ENCODE assay signal across 30 mouse cellular contexts in genomic region chr12:52938786-52939185, GRCm38 (mm10).
A peak's percentile ranks its signal among the peaks of the same experiment; 100 is the strongest.
DNase-seq lines count a peak whose midpoint lies in the region; ATAC-seq lines count a peak whose summit lies in the region.
"Had no signal": no experiment of that assay in that cellular context is flagged by ENCODE, and none has a peak within 500 bp of the region (broad histone marks: within the 10 kb centered on the region; RNA-seq: fewer than 3 reads in every experiment).

No protein-coding gene starts in this region.

- no peaks in the 10 kb centered on the region for H3K27me3 ChIP-seq in forebrain, embryonic 14.5 days (replicated peaks; ENCODE audit: control insufficient read depth, insufficient read depth, low read length)
- H3K27me3 ChIP-seq in forebrain, embryonic 10.5 days (ENCODE audit: poor library complexity, severe bottlenecking): peaks cover 6% of the 10 kb centered on the region; the same call in 1 of the 2 replicates
- H3K27me3 ChIP-seq: CH12.LX; embryonic facial prominence, embryonic 13.5 days; heart, embryonic 13.5 days had no signal

- H3K27ac ChIP-seq in forebrain, embryonic 14.5 days (ENCODE audit: low read depth, low read length): no peak overlapping the region
- no peak overlapping the region for H3K27ac ChIP-seq in forebrain, embryonic 10.5 days
- H3K27ac ChIP-seq: embryonic facial prominence, embryonic 10.5 days; embryonic facial prominence, embryonic 13.5 days; forebrain, embryonic 12.5 days; gastrocnemius, adult 2 months; heart, adult 2 months; heart, embryonic 10.5 days; heart, embryonic 13.5 days; hindbrain, embryonic 14.5 days; hindbrain, postnatal 0 days had no signal

- H3K9me3 ChIP-seq in forebrain, embryonic 14.5 days (replicated peaks; ENCODE audit: control insufficient read depth, low read length): no peaks in the 10 kb centered on the region
- H3K9me3 ChIP-seq in forebrain, embryonic 10.5 days: no peaks in the 10 kb centered on the region
- H3K9me3 ChIP-seq: embryonic facial prominence, embryonic 10.5 days; embryonic facial prominence, embryonic 13.5 days; forebrain, embryonic 12.5 days; heart, embryonic 10.5 days; heart, embryonic 13.5 days had no signal

- no peak overlapping the region for H3K4me2 ChIP-seq in forebrain, embryonic 14.5 days (ENCODE audit: low read length)
- H3K4me2 ChIP-seq: embryonic facial prominence, embryonic 13.5 days; forebrain, embryonic 12.5 days; heart, embryonic 13.5 days; hindbrain, embryonic 14.5 days had no signal

- H3K4me3 ChIP-seq in forebrain, embryonic 14.5 days (ENCODE audit: low read depth, low read length): no peak overlapping the region
- H3K4me3 ChIP-seq in forebrain, embryonic 10.5 days: no peak overlapping the region
- H3K4me3 ChIP-seq: embryonic facial prominence, embryonic 10.5 days; embryonic facial prominence, embryonic 13.5 days; erythroblast, embryonic 14.5 days; forebrain, embryonic 12.5 days; gastrocnemius, adult 2 months; heart, adult 2 months; heart, embryonic 10.5 days; heart, embryonic 13.5 days had no signal

- no peak overlapping the region for H3K9ac ChIP-seq in forebrain, embryonic 14.5 days (ENCODE audit: low read length)
- H3K9ac ChIP-seq: embryonic facial prominence, embryonic 13.5 days; forebrain, embryonic 12.5 days; forebrain, postnatal 0 days; heart, embryonic 13.5 days; hindbrain, embryonic 14.5 days had no signal

- H3K36me3 ChIP-seq in forebrain, embryonic 14.5 days (ENCODE audit: control insufficient read depth, insufficient read depth, low read length): no peaks in the 10 kb centered on the region
- H3K36me3 ChIP-seq in forebrain, embryonic 10.5 days (replicated peaks): no peaks in the 10 kb centered on the region
- H3K36me3 ChIP-seq: embryonic facial prominence, embryonic 10.5 days; embryonic facial prominence, embryonic 13.5 days; G1E; heart, embryonic 10.5 days had no signal

- peaks cover 3% of the 10 kb centered on the region for H3K4me1 ChIP-seq in forebrain, embryonic 14.5 days (ENCODE audit: control insufficient read depth, insufficient read depth, low read length)
- peaks cover 10% of the 10 kb centered on the region for H3K4me1 ChIP-seq in forebrain, embryonic 10.5 days

- DNase-seq in forebrain, embryonic 14.5 days (ENCODE audit: low spot score): peak; percentile 54
- no peak for DNase-seq in forebrain, embryonic 10.5 days (ENCODE audit: extremely low spot score, low spot score)
- peak; percentile 79 for DNase-seq in Muller cell, postnatal 12 days (ENCODE audit: inconsistent ontology term)
- DNase-seq in retina, postnatal 7 days (ENCODE audit: low read depth, low spot score): peak; percentile 9
- DNase-seq in urinary bladder, postnatal 14 days (ENCODE audit: low spot score): no peak
- DNase-seq in lung, postnatal 25 days (ENCODE audit: low spot score): no peak
- DNase-seq: adrenal gland, adult 2 months; adrenal gland, postnatal 14 days; cerebellum, adult 11-12 months; cerebellum, adult 8-10 months; cerebellum, postnatal 10 days; cerebellum, postnatal 36 days; forebrain, postnatal 0 days; gastrocnemius, adult 2 months; gastrocnemius, postnatal 25 days; heart, adult 2 months; heart, postnatal 14 days; heart, postnatal 4 days had no signal

- no peak for ATAC-seq in forebrain, embryonic 14.5 days
- peak; percentile 41; the same call in 1 of the 2 replicates for ATAC-seq in granulocyte monocyte progenitor cell, adult 5-6 weeks (replicated peaks; ENCODE audit: poor library complexity, severe bottlenecking)
- ATAC-seq: forebrain, postnatal 0 days; hindbrain, postnatal 0 days; inflammation-experienced regulatory T-cells, adult 6 months had no signal

- 43% methylated on average over 5 of the region's 5 CpGs for WGBS in forebrain, embryonic 14.5 days
- WGBS in forebrain, embryonic 10.5 days: 78% methylated on average over 5 of the region's 5 CpGs

Comparison
In these comparisons a context has a peak if more than half of its experiments do, and no peak if none do; other contexts are left out.
1. DNase-seq: peak in forebrain, embryonic 14.5 days (single experiment), Muller cell, postnatal 12 days (single experiment) and retina, postnatal 7 days (single experiment); none in forebrain, embryonic 10.5 days (single experiment), urinary bladder, postnatal 14 days (single experiment) and lung, postnatal 25 days (single experiment).